Mouse (Mus musculus): ENCODE results near the gene Myo1a.
A peak's percentile ranks its signal among the peaks of the same experiment; 100 is the strongest.

Myo1a gene

DNA sequence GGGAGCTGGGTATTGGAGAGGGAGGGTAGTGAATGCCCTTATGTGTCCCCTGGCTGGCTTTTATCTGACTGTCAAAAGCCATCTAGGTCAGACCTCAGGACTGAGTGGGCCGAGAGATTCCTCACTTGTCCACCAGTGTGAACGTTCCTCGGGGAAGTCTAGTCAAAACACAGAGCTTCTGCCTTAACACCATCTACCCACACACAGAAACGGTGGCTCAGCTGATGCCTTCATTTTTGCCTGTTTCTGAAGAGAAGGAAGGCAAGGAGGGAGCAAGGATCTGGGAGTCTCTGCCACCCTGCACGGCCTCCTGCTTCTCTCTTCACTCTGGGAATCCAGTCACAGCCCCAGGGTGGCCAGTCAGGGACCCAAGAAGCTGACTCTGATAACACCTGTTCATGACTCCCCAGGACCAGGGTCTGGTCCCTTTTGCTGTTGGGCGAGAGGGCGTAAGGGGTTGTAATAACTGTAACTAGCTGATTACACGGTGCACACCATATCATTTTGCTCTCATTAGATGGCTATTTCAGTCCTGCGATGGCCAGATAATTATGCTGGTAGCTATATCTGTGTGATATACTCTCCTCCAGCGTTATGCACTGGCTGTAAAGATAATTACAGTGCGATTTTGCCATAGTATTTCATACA, 25.4 kb downstream of the Myo1a start:
- no peak for DNase-seq (ENCODE audit: low spot score)

DNA sequence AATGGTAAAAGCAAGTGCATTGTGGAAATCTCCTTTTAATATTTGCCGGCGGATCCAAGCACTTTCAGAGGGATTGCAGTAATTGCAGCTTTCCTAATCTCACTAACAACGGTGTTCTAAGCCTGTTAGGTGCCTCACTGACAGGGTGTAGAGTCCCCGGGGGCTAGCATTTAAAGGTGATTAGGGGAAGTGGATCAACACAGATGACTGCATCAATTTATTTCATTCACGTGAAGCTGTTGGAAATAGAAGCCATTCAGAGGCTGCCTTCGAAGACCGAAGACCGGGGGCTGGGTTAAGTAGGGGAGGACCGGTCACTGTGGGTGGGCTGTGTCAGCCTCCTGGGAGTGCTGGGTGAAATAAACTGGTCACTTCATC, 26.0 kb downstream of the Myo1a start:
- DNase-seq (ENCODE audit: low spot score) = no peak

DNA sequence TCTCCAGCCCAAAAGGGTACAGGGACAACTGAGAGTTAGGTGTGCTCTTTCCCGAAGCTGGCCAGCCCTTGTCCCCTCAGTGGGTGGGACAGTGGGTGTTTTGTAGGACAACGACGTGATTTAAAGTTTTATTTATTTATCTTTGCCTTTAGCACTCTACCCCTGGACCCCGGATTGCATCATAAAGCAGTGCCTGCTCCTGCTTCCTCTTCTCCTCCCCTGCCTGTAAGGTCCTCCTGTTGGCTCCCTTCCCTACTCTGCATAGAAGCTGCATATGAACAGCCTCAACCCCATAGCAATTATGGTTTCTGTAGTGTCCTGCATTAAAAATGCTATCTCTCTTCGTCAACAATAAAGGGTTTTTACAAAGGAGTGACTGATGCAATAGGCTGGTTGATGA, 26.4 kb downstream of the Myo1a start:
- DNase-seq (ENCODE audit: low spot score) = no peak

DNA sequence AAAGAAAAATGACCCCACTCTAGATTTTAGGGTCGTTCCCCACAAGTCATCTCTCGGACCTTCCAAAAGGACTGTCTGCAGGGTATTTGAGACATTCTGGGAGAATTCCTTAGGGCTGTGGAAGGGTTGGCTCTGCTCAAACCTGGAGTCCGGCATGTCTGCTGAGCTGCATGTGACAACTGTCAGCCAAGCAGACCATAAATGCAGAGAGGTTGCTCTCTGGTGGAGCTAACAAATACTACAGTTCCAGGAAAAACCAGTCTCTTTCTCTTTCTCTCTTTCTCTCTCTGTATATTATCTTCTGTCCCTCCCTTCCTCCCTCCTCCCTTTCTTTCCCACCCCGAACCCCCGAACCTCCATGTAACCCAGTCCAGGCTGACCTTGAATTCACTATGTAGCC, 29.5 kb downstream of the Myo1a start:
- peak; percentile 52 for DNase-seq (ENCODE audit: low spot score)

DNA sequence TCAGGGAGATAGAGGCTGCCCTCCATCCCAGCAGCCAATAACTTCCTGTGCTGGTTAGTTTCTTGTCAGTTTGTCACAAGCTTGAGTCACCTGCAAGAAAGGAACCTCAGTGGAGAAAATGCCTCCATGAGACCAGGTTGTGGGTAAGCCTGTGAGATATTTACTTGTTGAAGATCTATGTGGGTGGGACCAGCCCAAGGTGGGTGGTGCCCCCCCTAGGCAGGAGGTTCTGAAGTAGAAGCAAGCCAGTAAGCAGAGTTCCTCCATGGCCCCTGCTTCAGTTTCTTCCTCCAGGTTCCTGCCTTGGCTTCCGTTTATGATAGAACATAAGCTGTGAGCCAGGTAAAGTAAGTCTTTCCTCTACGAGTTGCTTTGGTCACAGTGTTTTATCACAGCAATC, 31.3 kb downstream of the Myo1a start:
- DNase-seq (ENCODE audit: low spot score) = no peak

DNA sequence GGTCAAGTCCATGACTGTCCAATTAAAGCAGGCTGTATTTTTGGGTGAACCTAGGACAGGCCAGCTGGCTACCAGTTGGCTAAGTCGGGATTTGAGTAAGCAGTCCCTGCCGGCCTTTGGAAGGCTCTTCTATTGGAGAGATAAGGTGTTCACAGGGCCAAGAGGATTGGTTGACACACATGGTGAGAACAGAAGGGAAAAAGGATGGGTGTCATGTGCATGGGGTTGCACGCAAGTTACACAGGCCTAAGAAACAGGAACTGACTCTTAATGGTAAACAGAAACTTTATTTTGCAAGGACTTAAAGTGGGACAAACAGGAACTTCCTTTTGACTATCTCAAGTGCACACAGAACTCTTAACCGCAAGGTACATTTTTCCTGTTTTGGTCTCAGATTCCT, 31.9 kb downstream of the Myo1a start:
- DNase-seq (ENCODE audit: low spot score) = no peak

DNA sequence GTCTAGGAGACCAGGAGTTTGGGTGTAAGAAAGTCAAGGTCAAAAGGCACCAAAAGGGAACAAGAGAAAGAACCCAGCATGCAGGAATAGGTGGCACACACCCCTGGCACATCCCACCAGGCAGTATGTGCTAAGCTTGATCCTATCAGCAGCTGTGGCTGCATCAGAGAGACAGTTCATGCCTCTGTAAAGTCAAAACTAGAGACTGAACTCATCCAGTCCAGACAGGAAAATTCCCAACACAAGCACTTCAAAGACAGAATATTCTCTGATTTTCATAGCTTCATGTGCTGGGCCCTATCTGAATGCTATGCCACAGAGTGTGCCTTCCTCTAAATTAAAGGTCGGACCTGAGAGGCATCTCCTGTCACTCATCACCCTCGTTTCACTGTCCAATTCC, 32.6 kb downstream of the Myo1a start:
- DNase-seq (ENCODE audit: low spot score) = no peak

DNA sequence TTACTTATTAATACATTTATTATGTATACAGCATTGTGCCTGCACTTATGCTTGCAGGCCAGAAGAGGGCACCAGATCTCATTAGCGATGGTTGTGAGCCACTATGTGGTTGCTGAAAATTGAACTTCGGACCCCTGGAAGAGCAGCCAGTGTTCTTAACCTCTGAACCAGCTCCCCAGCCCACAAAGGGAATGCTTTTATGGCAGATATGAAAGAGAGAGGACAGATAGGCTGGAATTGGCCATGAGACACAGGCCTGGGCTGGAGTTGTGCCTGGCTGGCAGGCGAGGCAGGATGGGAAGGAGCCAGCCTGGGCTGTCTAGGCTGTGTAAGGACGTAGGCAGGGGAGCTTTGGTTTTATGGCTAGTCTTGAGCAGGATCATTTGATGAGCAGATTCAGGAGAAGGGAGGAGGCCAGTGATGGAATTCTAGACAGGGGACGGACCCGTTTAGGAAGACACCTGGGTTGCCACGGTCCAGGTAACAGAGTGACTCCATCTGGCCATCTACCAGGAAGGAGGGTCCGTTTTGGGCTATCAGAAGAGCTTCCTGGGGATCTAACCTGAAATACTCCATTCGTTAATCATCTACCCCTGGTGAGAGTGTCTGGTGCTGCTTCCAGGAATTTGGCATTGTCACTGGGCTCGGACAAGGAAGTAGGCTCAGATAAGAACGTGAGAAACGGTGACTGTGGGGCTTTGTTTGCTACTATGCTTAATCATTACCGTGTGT, 33.3 kb downstream of the Myo1a start:
- DNase-seq (ENCODE audit: low spot score) = peak; percentile 64

DNA sequence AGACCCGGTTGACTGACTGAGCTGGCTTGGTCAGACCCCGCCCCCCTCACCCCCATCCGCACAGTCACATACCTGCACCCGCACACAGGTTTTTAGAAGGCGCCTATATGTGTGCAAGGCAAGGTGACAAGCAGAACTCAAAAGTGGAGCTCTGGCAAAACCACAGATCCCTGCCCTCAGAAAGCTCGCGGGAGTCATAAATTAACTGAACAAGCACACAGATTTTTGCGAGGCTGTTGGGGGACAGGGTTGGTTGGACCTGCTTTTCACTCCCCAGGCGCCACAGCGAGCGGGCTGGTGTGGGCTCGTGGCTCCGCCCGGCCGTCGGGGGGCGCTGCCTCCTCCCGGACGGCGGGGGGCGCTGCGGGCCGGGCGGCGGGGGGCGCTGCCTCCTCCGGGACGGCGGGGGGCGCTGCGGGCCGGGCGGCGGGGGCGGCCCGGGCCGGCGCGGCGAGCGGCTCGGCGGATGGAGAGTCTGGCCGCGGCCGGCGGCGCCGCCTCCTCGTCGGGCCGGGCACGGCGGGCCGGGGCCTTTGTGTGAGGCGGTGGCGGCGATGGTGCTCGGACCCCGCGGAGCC, 34.2 kb downstream of the Myo1a start, which contains the start of gene Zbtb39:
Zbtb39 (plus strand) TSS at position 456 of the 578 bp plus-strand sequence.
- peak; percentile 69 for DNase-seq (ENCODE audit: low spot score)

DNA sequence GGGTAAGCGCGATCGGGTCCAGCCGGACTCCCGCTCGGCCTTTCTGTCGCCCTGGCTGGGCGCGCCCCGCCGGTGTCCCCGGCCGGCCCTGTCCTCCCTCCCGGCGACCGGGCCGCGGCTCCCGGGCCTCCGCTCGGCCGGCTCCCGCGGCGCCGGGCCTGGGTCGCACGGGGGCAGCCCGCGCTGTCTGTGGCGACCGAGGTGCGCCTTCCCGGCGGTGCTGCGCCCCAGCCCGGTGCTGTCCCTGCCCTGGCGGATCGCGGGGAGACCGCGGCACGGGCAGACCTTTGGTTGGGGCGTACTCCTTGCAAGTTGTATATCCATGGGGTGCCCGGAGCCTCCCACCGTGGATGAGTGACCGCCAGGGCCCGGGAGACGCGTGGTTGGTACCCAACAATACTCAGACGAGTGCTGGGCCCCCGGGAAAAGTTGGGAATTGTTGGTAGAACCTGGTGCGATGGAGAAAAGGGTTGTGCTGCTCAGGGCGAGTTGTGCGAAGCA, 34.7 kb downstream of the Myo1a start:
- DNase-seq (ENCODE audit: low spot score) = peak; percentile 44

DNA sequence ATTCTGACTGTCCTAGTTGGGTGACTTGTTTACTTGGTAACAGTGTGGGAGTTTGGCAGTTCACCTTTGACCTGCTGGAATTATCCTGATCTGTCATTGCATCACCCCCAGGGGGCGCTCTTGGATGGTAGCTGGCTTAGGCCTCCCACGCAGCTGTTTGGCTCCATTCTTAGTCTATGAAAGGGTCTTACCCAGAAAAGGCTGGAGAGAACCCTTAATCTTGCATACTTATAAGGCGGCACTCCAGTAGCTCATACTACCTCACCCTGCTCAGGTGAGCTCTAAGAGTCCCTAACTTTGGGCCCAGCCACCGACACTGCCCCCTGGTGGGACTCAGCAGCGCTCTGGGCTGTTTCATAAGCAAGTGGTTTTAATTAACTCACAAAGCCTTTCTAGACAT, 39.7 kb downstream of the Myo1a start:
- peak; percentile 46 for DNase-seq (ENCODE audit: low spot score)

DNA sequence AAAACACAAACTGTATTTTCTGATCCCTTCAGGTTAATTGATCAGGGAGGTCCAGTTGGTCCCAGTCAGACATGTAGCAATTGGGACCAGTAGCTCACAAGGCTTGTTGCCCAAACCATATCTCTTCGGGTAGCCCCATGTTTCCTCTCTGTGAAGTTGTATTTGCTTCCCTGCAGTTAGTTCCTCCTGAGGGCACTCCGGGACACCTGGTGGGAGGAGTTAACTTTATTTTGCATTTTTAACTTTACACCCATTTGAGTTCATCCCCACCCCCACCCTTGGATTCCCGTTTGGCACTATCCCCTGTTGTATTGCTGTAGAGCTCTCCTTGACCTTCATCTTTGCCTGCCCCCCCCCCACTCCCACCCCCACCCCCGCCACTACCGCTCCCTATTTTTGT, 40.9 kb downstream of the Myo1a start:
- no peak for DNase-seq (ENCODE audit: low spot score)

DNA sequence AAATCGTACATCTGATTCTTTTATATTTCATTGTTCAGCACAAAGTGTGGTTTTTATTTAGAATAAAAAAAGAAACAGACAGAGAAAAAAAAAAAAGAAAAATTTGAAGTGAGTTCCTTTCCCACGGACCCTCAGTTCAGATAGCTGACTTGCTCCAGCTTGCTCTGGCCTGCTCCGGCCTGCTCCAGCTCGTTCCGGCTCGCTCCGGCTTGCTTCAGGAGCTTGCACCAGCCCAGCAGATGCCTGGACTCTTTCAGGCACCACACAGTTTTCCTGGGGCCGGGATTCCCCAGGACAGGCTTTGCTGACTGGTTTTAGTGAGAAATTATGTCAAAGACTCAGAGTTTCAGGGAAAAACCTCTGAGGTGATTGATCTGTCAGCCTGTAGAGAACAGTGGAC, 42.3 kb downstream of the Myo1a start:
- DNase-seq (ENCODE audit: low spot score) = no peak

DNA sequence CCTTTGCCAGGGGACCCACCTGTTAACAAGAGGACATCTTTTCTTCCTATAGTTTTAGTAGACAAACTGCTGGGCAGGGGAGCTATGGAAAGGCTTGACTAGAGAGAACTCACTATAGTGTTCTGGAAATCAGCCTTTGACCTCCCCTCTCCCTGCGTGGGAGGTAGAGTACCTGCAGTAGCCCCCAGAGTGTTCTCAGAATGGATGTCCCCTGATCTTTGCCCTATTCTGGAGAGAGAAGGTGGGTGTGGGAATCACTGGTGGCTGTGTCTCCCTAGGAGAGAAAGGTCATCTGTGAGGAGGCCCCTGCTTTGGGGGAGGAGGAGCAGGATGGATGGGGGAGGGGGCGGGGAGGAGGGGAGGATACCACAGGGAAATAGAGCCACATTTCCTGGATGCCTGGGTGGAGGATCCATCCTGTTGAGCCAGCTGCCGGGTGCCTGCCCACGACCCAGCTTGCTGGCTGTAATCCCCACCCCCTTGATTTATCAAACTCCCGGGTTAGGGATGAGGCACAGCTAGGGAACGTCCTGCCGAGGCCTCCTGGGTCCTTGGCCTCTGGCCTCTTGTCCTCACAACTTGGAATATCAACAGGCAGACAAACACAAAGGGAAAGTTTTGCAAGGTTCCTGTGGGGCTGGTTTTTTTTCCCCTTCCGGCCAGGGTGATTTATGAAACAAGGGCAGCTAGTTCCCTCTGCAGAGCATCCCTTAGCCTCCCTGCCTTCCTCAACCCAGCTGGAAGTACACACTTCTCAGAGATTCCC, 44.1 kb downstream of the Myo1a start:
- DNase-seq (ENCODE audit: low spot score) = peak; percentile 45

DNA sequence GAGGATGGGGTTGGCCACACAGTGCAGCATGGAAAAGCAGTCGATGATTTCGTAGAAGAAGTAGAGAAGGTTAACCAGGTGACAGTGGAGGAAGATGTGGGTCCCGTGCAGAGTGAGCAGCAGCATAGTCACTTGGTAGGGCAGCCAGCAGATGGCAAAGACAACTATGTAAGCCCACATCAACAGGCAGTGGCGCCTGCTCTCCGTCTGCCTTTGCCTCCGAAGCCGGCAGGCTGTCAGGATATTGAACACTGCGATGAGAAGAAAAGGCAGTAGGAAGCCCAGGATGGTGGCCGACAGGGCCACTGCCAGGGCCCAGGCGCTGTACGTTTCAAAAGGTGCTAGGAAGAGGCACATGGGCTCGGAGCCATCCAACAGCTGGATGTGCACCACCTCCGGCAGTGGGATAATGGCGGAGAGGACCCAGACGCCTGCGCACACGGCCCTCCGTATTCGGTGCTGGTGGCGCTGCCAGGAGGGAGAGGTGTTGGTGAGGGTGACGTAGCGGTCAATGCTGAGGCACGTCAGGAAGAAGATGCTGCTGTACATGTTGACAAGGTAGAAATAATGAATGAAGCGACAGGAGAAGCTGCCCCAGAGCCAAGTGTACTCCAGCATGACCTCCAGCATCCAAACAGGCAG, 45.3 kb downstream of the Myo1a start:
- DNase-seq (ENCODE audit: low spot score) = no peak

DNA sequence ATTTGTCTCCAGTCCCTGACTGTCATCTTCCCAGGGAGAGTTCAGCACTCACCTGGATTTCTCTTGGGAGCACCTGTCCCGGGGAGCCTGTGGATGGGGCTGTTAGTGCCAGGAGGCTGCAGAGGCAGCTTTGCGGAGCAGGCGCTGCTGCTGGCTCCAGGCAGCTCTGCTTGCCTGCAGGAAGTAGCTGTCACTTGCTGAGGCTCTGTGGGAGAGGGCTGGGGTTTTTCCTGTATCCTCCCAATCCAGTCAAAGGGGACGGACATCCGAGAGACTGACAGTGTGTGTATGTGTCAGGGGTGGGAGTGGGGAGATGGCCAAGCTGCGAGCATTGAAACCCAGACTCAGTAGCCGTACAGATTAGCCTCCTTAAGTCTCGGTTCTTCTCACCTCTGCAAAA, 46.6 kb downstream of the Myo1a start, which contains the start of gene Gpr182:
Gpr182 (minus strand) TSS at position 185 of the 400 bp plus-strand sequence.
- DNase-seq (ENCODE audit: low spot score) = no peak

DNA sequence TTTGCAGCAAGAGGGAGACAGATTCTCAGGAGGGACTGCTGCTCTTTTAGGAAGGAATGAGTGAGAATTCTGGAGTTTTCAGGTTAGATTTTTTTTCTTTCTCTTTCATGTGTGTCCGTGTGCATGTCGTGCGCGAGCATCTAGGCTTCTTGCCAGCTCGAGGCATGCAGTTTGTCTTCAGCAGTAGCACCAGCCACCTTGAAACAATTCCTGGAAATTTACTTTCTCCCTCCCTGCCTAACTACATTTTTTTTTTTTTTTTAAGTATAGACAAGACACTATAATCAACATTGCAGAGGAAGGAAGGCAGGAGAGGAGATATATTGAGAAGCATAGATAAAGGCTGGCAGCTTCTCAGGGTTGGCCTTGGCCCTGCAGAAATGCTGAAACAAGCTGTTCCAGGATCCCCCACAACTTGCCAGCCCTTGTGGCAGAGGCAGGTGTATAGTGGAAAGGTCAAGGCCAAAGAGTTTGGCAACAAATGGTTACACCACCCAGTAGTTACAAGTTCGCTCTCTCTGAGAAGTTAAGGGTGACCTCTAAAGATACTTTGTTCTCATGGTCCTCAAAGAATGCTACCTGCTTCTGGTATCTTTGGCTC, 49.7 kb downstream of the Myo1a start:
- no peak for DNase-seq (ENCODE audit: low spot score)

DNA sequence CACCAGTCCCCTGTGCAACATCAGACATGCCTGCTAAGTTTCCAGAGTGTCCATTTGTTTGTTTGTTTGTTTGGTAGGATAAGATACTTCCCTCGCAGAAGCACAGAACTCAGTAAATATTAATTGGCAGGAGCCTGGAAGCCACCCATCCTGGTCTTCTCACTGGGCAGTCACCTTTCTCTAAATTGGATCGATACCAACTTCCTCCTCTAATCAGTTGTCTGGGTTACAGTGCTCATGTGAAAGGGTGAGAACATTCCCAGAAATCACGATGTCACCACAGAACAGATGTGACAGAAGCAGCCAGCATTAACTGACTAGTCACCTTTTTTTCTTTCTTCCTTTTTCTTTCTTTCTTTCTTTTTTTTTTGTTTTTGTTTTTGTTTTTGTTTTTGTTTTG, 50.3 kb downstream of the Myo1a start:
- DNase-seq (ENCODE audit: low spot score) = no peak

DNA sequence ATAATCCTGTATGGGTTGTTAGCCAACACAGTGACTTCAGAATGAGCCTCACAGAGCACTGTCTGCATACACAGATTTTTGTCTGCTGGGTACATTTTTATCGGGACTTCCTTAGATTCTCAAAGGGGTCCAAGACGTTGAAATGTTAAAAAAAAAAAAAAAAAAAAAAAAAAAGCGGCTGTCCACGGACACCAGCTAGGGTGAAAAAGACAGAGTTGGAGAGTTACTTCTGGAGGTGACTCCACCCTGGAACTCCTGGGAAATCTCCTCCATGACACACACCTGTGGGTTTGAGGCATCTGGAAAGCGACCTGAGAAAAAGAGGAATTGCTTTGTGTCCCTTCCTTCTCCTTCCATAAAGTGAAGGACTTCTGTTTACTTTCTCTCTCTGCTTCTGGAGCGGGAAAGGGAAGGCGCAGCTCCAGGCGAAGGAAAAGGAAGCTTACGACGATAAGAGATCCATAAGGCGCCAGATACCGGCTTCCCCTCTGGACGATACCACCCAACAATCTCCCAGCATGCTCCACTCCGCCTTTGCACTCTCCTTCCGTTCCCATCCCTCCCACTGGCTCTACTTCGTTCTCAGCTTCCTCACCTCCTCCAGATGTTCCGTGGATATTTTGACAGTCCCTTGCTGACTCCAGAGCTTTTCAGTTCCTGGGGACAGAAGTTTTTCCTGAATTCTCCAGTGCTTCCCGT, 50.9 kb downstream of the Myo1a start:
- peak; percentile 25 for DNase-seq (ENCODE audit: low spot score)

DNA sequence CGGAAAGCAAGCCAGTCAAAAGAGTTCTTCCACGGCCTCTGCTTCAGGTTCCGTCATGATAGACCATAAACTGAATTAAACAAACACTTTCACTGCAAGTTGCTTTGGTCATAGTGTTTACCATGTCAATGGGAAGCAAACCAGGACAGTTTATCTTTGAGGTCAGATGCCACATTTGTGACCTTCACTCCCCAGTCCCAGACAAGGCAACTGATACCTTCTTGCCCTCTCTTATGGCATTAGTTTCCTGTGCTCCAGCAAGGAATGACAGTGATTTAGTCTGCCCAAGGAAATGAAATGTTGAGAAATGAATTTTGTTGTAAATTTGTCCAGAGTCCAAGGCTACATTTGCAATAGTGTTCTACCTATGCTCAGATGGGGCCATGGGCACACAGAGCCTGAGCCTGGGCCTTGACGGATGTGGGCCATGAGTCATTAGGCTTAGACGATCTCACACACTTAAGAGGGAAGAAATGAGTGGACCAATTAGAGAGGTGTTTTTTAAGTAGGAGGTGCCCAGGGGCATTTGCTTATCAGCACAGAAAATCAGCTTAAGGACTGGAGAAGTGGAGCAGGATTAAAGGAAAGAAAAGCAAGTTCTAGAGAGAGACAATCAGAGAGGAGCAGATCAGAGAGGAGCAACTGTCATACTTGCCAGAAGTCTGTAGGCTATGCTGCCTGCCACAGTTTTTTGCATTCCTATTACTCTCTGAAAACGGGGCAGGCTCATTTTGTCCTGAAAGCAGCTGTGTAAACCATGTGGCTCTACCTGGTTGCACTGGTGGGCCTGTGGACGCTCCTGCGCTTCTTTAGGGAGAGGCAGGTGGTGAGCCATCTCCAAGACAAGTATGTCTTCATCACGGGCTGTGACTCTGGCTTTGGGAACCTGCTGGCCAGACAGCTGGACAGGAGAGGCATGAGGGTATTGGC, 54.5 kb downstream of the Myo1a start, which contains the start of the genes Rdh1 and Rdh16f1:
Rdh1 (plus strand) TSS at position 541 of the 930 bp plus-strand sequence.
Rdh16f1 (plus strand) TSS at position 607 of the 930 bp plus-strand sequence.
- no peak for DNase-seq (ENCODE audit: low spot score)

All from embryo, embryonic 10 days (tissue).